Mouse (Mus musculus) MEL (cell line): ENCODE measurements around the gene Cc2d2b. TPM values are rescaled to one million over a fixed set of nuclear protein-coding genes. Genes with fewer than 3 reads are reported as not detected.
A peak's percentile ranks its signal among the peaks of the same experiment; 100 is the strongest.

Experiments
- DNase-seq: peaks from one replicate; pipeline ENCODE4 v3.0.0; 2011; ENCODE audit warnings: low read depth, low spot score
- H3K27ac ChIP-seq: 2 replicates; pipeline ENCODE4 v1.5.1; 2012; ENCODE audit warnings: low read depth, mild to moderate bottlenecking, control low read depth, low read length, moderate library complexity; ENCODE audit not compliant: control insufficient read depth
- H3K27me3 ChIP-seq, 2 experiments: fragments of 150-350 bp in 1 of 2; sonication (generic) in 1 of 2; 2 replicates each; pipeline ENCODE4 v1.6.1; 2012; ENCODE audit warnings: low read length in 2 of 2, mild to moderate bottlenecking in 2 of 2, improper control_type of control experiment in 1 of 2, moderate library complexity in 1 of 2; ENCODE audit not compliant: insufficient read depth in 2 of 2, control insufficient read depth in 1 of 2
- H3K36me3 ChIP-seq, 2 experiments: 2 replicates each; pipeline ENCODE4 v1.6.1; 2012 to 2014; ENCODE audit warnings: low read length in 2 of 2, improper control_type of control experiment in 1 of 2, inconsistent platforms in 1 of 2, mild to moderate bottlenecking in 1 of 2; ENCODE audit not compliant: insufficient read depth in 2 of 2, control insufficient read depth in 1 of 2
- H3K4me1 ChIP-seq, 2 experiments: fragments of 150-350 bp in 1 of 2; sonication (generic) in 1 of 2; 2 replicates each; pipeline ENCODE4 v1.6.1; 2012; ENCODE audit warnings: low read length in 2 of 2, improper control_type of control experiment in 1 of 2, mild to moderate bottlenecking in 1 of 2; ENCODE audit not compliant: insufficient read depth in 2 of 2, control insufficient read depth in 1 of 2
- H3K4me3 ChIP-seq, 2 experiments: fragments of 150-350 bp in 1 of 2; sonication (generic) in 1 of 2; 2 replicates each; pipeline ENCODE4 v1.5.1; 2012; ENCODE audit warnings: low read depth in 2 of 2, low read length in 2 of 2, mild to moderate bottlenecking in 2 of 2, moderate library complexity in 2 of 2, control low read depth in 1 of 2, improper control_type of control experiment in 1 of 2; ENCODE audit not compliant: control insufficient read depth in 1 of 2, insufficient read depth in 1 of 2
- H3K79me2 ChIP-seq: 2 replicates; pipeline ENCODE4 v1.6.1; 2012; ENCODE audit warnings: mild to moderate bottlenecking, low read length, moderate library complexity; ENCODE audit not compliant: control insufficient read depth, poor library complexity, insufficient read depth
- H3K9ac ChIP-seq: 2 replicates; pipeline ENCODE4 v1.6.1; 2012; ENCODE audit warnings: low read depth, mild to moderate bottlenecking, control low read depth, low read length, moderate library complexity; ENCODE audit not compliant: control insufficient read depth, poor library complexity, severe bottlenecking
- H3K9me3 ChIP-seq: fragments of 150-350 bp; sonication (generic); replicated peaks from 2 replicates; pipeline ENCODE4 v1.6.1; 2012; ENCODE audit warnings: mild to moderate bottlenecking, low read length, improper control_type of control experiment, moderate library complexity; ENCODE audit not compliant: insufficient read depth
- CHD2 ChIP-seq: IDR thresholded peaks from 2 replicates; pipeline ENCODE4 v1.6.1; 2011; ENCODE audit warnings: low read length, improper control_type of control experiment
- CTCF ChIP-seq, 3 experiments: IDR thresholded peaks in 2 of 3; conservative IDR thresholded peaks in 1 of 3; 2 replicates each; pipeline ENCODE4 v1.5.1; 2011 to 2012; ENCODE audit warnings: low read length in 3 of 3, low read depth in 2 of 3, mild to moderate bottlenecking in 2 of 3, improper control_type of control experiment in 1 of 3, inconsistent platforms in 1 of 3, mixed read lengths in 1 of 3, moderate library complexity in 1 of 3; ENCODE audit not compliant: control insufficient read depth in 1 of 3, insufficient read depth in 1 of 3, poor library complexity in 1 of 3, severe bottlenecking in 1 of 3
- GABPA ChIP-seq: IDR thresholded peaks from 2 replicates; pipeline ENCODE4 v1.6.1; 2012; ENCODE audit warnings: low read depth, mild to moderate bottlenecking, inconsistent platforms, low read length, improper control_type of control experiment, moderate library complexity
- GATA1 ChIP-seq: IDR thresholded peaks from 2 replicates; pipeline ENCODE4 v1.6.1; 2011; ENCODE audit warnings: low read depth, low read length, improper control_type of control experiment
- HCFC1 ChIP-seq: IDR thresholded peaks from 2 replicates; pipeline ENCODE4 v1.6.1; 2012; ENCODE audit warnings: low read depth, mild to moderate bottlenecking, inconsistent platforms, low read length, improper control_type of control experiment, moderate library complexity
- JUND ChIP-seq: IDR thresholded peaks from 2 replicates; pipeline ENCODE4 v1.6.1; 2011; ENCODE audit warnings: low read depth, mild to moderate bottlenecking, improper control_type of control experiment, low read length
- KAT2A ChIP-seq: conservative IDR thresholded peaks from 2 replicates; pipeline ENCODE4 v1.6.1; 2012; ENCODE audit warnings: low read depth, low read length, improper control_type of control experiment, inconsistent platforms
- MAFK ChIP-seq: IDR thresholded peaks from 2 replicates; pipeline ENCODE4 v1.6.1; 2011; ENCODE audit warnings: low read depth, mild to moderate bottlenecking, low read length, improper control_type of control experiment, borderline replicate concordance
- MAX ChIP-seq: IDR thresholded peaks from 2 replicates; pipeline ENCODE4 v1.6.1; 2011; ENCODE audit warnings: low read length, improper control_type of control experiment
- MAZ ChIP-seq: IDR thresholded peaks from 2 replicates; pipeline ENCODE4 v1.6.1; 2012; ENCODE audit warnings: low read depth, mild to moderate bottlenecking, inconsistent platforms, low read length, improper control_type of control experiment
- MEF2A ChIP-seq: IDR thresholded peaks from 2 replicates; pipeline ENCODE4 v1.6.1; 2014; ENCODE audit warnings: low read depth, mild to moderate bottlenecking, inconsistent platforms, low read length, improper control_type of control experiment; ENCODE audit not compliant: poor library complexity, insufficient replicate concordance, severe bottlenecking; ENCODE audit errors: extremely low read depth
- MYB ChIP-seq: IDR thresholded peaks from 2 replicates; pipeline ENCODE4 v1.6.1; 2011; ENCODE audit warnings: mild to moderate bottlenecking, low read depth, low read length, improper control_type of control experiment
- MYC ChIP-seq: IDR thresholded peaks from 2 replicates; pipeline ENCODE4 v1.6.1; 2011; ENCODE audit warnings: low read depth, mild to moderate bottlenecking, low read length, improper control_type of control experiment, moderate library complexity
- NRF1 ChIP-seq: IDR thresholded peaks from 2 replicates; pipeline ENCODE4 v1.6.1; 2014; ENCODE audit warnings: low read depth, mild to moderate bottlenecking, inconsistent platforms, low read length, improper control_type of control experiment, moderate library complexity; ENCODE audit not compliant: poor library complexity, insufficient read depth, severe bottlenecking
- POLR2AphosphoS2 ChIP-seq: IDR thresholded peaks from 2 replicates; pipeline ENCODE4 v1.6.1; 2011; ENCODE audit warnings: low read length, improper control_type of control experiment
- RAD21 ChIP-seq: IDR thresholded peaks from 2 replicates; pipeline ENCODE4 v1.6.1; 2011; ENCODE audit warnings: mild to moderate bottlenecking, low read depth, low read length, improper control_type of control experiment
- SIN3A ChIP-seq: IDR thresholded peaks from 2 replicates; pipeline ENCODE4 v1.6.1; 2012; ENCODE audit warnings: low read length, improper control_type of control experiment, inconsistent platforms
- TBP ChIP-seq: IDR thresholded peaks from 2 replicates; pipeline ENCODE4 v1.8.0; 2011; ENCODE audit warnings: low read depth, low read length, improper control_type of control experiment
- TCF12 ChIP-seq: IDR thresholded peaks from 2 replicates; pipeline ENCODE4 v1.6.1; 2014; ENCODE audit warnings: low read depth, mild to moderate bottlenecking, inconsistent platforms, low read length, improper control_type of control experiment, moderate library complexity
- ZKSCAN1 ChIP-seq: IDR thresholded peaks from 2 replicates; pipeline ENCODE4 v1.6.1; 2012; ENCODE audit warnings: low read depth, mild to moderate bottlenecking, inconsistent platforms, low read length, improper control_type of control experiment, moderate library complexity
- polyA plus RNA-seq, 2 experiments: library from polyadenylated mRNA; stranded (reverse) in 1 of 2; unstranded in 1 of 2; fragments of >175 nt in 1 of 2; fragments of >200 nt in 1 of 2; gene quantifications; 2 replicates each; pipeline versions ENCODE4 v1.2.1 to v1.2.4; 2012; ENCODE audit warnings: low replicate concordance in 2 of 2, low read depth in 1 of 2; ENCODE audit not compliant: insufficient read length in 2 of 2, insufficient read depth in 1 of 2, missing spikeins in 1 of 2
- total RNA-seq: library from RNA; depleted of rRNA; stranded (reverse); fragments of 300-350 nt; gene quantifications from 2 replicates; pipeline ENCODE4 v1.2.3, GENCODE M21; 2012

Cc2d2b gene
- total and polyA plus RNA-seq, 3 experiments, result not detected

GRCm38 (mm10) chr19:40769341-40769770 lies 20.8 kb downstream of the Cc2d2b start (continued):
- TF ChIP-seq ZKSCAN1, result no peak
- TF ChIP-seq POLR2AphosphoS2, result no peak

DNA sequence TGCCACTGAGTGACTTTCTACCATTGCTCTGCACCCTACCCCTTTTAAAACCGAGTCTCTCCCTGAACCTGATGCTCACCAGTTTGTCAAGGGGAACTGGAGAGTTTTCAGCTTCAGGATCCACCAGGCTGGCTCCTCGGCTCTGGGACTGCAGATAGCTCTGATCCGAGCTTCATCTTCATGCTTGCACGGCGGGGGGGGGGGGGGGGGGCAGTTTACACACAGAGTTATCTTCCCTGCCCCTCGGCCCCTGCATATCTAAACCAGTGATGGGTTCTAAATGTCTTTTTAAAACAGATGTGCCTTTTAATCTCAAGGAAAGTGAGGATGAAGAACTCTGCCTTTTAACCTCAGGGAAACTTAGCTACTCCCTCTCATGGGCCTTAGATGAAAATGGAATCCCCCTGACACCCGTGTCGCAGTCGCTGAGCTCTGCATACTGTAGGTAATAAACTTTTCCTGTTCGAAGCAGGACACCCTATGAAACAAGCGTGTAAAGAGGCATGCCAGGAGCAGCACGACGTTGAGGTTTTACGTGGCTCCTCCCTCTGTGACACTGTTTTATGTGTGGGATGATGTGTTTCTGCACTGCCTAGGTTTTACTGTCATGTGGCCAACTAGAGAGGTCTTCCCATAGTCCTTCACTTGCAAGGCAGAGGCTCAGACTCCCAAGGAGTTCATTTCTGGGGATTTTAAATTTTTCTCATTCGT lies 39.6 kb downstream of the Cc2d2b start:
- DNase-seq, result no peak
- H3K9ac ChIP-seq, result no peak overlapping the region
- peaks cover 0 to 5% of the 10 kb centered on the region in 2 experiments; a peak in 2 of 4 replicates for H3K36me3 ChIP-seq
- H3K9me3 ChIP-seq, result no peaks in the 10 kb centered on the region
- H3K79me2 ChIP-seq, result no peaks in the 10 kb centered on the region
- TF ChIP-seq RAD21, result no peak
- peaks cover 0 to 3% of the 10 kb centered on the region in 2 experiments; a peak in 3 of 4 replicates for H3K4me1 ChIP-seq
- no peak overlapping the region for H3K27ac ChIP-seq
- no peak overlapping the region for H3K4me3 ChIP-seq
- peaks cover 0 to 3% of the 10 kb centered on the region in 2 experiments; a peak in 1 of 4 replicates for H3K27me3 ChIP-seq

DNA sequence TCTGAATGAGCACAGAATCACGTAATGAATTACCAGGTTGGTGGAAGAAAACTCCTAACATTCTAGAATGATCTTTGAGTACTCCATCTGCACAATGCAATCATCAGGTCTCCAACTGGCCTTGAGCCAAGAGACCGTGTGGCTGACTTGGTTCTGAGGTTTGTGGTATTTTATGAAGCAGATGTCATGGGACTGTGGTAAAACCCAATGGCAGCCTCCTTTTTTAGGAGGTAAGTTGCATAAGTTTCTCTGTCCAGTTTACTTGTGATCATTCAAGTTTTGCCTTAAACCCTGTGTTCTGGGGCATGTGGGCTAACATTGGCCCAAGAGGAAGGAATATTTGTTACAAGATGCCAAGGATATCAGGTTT lies 40.1 kb downstream of the Cc2d2b start:
- Histone ChIP-seq H3K9ac (no peak overlapping the region), H3K4me1 (peaks cover 0 to 3% of the 10 kb centered on the region in 2 experiments; a peak in 3 of 4 replicates), H3K27ac (no peak overlapping the region), H3K27me3 (peaks cover 3 to 6% of the 10 kb centered on the region in 2 experiments; a peak in 2 of 4 replicates), H3K4me3 (no peak overlapping the region), H3K79me2 (no peaks in the 10 kb centered on the region), H3K36me3 (peaks cover 0 to 5% of the 10 kb centered on the region in 2 experiments; a peak in 2 of 4 replicates), H3K9me3 (no peaks in the 10 kb centered on the region)
- TF ChIP-seq MEF2A (no peak), MAX (no peak), JUND (no peak), KAT2A (no peak), GABPA (no peak), HCFC1 (no peak), NRF1 (no peak), MYC (no peak), MYB (no peak), SIN3A (no peak), CHD2 (no peak), MAFK (no peak), TCF12 (no peak), CTCF (IDR thresholded peaks at IDR 0.05 in 2 of 3, conservative IDR thresholded peaks at IDR 0.05 in 1 of 3; ENCODE audit: control insufficient read depth in 1 of 3, insufficient read depth in 1 of 3, low read depth in 2 of 3, low read length in 3 of 3, poor library complexity in 1 of 3, severe bottlenecking in 1 of 3) (no peak), TBP (no peak), GATA1 (no peak), MAZ (no peak)
- peak; percentile 11 for DNase-seq
